ENCODE assay signal across 8 mouse cellular contexts in the genomic region with DNA sequence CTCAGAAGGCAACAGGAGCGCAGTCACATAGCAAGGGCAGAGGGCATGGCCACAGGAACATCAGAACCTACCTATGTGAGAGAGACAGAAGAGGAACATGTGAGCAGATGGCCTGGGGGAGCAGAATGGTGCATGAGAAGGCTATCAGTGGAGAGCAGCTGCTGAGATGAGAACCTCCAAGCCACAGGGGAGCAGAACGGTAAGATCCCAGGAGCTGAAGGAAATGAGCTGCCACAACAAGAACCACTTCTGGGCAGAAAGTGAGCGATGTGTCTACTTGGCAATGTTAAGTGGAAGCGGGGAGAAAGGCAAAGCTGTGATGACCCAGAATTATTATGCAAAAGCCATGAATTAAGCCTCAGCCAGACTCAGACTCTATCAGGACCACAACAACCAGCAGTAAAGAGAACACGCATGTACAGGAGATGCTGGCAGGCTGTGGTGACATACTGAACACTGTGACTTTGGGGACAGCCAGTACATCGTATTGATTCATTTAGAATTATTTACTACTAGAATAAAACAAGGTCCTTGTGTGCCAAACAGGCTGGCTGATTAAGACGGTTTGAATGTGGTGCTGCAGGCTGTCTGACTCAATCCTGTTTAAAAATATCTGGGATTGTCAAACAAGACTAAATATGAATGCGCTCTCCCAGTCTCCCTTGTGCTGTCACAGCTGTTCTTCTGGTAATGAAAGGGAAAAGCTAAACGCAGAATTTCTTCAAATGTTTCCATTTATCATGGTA.
DNase-seq lines count a peak whose midpoint lies in the region; ATAC-seq and TF ChIP-seq lines count a peak whose summit lies in the region.

No protein-coding gene starts in this region.

- TF ChIP-seq EP300 in stomach, postnatal 0 days (optimal IDR thresholded peaks at IDR 0.05): no peak

- no peak overlapping the region for H3K4me3 ChIP-seq in heart, embryonic 15.5 days
- no peak overlapping the region for H3K4me3 ChIP-seq in hindbrain, embryonic 13.5 days
- H3K4me3 ChIP-seq in stomach, postnatal 0 days (ENCODE audit: low read depth, low read length): no peak overlapping the region

- no peak for ATAC-seq in heart, embryonic 15.5 days (replicated peaks; ENCODE audit: insufficient number of reproducible peaks, insufficient read depth, low FRiP score, low read depth)
- no peak for ATAC-seq in hindbrain, embryonic 13.5 days (ENCODE audit: low FRiP score)
- ATAC-seq in stomach, postnatal 0 days (ENCODE audit: low FRiP score, low TSS enrichment): no peak

- no peak overlapping the region for H3K4me2 ChIP-seq in heart, embryonic 15.5 days
- no peak overlapping the region for H3K4me2 ChIP-seq in hindbrain, embryonic 13.5 days
- H3K4me2 ChIP-seq in stomach, postnatal 0 days (replicated peaks; ENCODE audit: low read depth): no peak overlapping the region

- no peak overlapping the region for H3K9ac ChIP-seq in heart, embryonic 15.5 days
- H3K9ac ChIP-seq in hindbrain, embryonic 13.5 days: 0 out of 2 replicates have a peak overlapping the region, but pooled peaks have one; percentile 24
- no peak overlapping the region for H3K9ac ChIP-seq in stomach, postnatal 0 days (ENCODE audit: low read length)

- peak overlapping the region; percentile 31 for H3K27ac ChIP-seq in heart, embryonic 15.5 days
- H3K27ac ChIP-seq in hindbrain, embryonic 13.5 days: peak overlapping the region; percentile 36
- peak overlapping the region; percentile 67 for H3K27ac ChIP-seq in stomach, postnatal 0 days (replicated peaks)

- WGBS in heart, embryonic 15.5 days: 61% methylated on average over 9 of the region's 9 CpGs
- 47% methylated on average over 9 of the region's 9 CpGs for WGBS in hindbrain, embryonic 13.5 days
- WGBS in stomach, postnatal 0 days: 40% methylated on average over 9 of the region's 9 CpGs

- peaks cover 53% of the 10 kb centered on the region for H3K4me1 ChIP-seq in heart, embryonic 15.5 days (replicated peaks)
- H3K4me1 ChIP-seq in hindbrain, embryonic 13.5 days (replicated peaks): peaks cover 48% of the 10 kb centered on the region
- H3K4me1 ChIP-seq in stomach, postnatal 0 days (replicated peaks; ENCODE audit: control insufficient read depth, insufficient read depth): peaks cover 10% of the 10 kb centered on the region; the same call in 1 of the 2 replicates

- H3K27me3 ChIP-seq in heart, embryonic 15.5 days: no peaks in the 10 kb centered on the region
- H3K27me3 ChIP-seq in hindbrain, embryonic 13.5 days: no peaks in the 10 kb centered on the region
- H3K27me3 ChIP-seq in stomach, postnatal 0 days (ENCODE audit: control insufficient read depth, insufficient read depth, low read length): no peaks in the 10 kb centered on the region

- no peaks in the 10 kb centered on the region for H3K36me3 ChIP-seq in heart, embryonic 15.5 days
- no peaks in the 10 kb centered on the region for H3K36me3 ChIP-seq in hindbrain, embryonic 13.5 days
- no peaks in the 10 kb centered on the region for H3K36me3 ChIP-seq in stomach, postnatal 0 days (ENCODE audit: control insufficient read depth, insufficient read depth, low read length)

- TF ChIP-seq CTCF in stomach, postnatal 0 days (IDR thresholded peaks at IDR 0.05; ENCODE audit: low read depth): no peak

- intact Hi-C loops in heart, postnatal 10 days (cut with DNase I): no loop called here

- no peak for DNase-seq in heart, postnatal 10 days
- DNase-seq in thymus, postnatal 0 days (ENCODE audit: low spot score): peak; percentile 59
- DNase-seq in thymus, postnatal 36 days: no peak
- no peak for DNase-seq in stomach, postnatal 0 days (ENCODE audit: low spot score)
- no peak for DNase-seq in ovary, adult 18-20 months (ENCODE audit: low spot score)
- no peak for DNase-seq in left cerebral cortex, adult 11 months (ENCODE audit: low spot score)

- H3K9me3 ChIP-seq in heart, embryonic 15.5 days (replicated peaks): no peaks in the 10 kb centered on the region
- H3K9me3 ChIP-seq in hindbrain, embryonic 13.5 days: no peaks in the 10 kb centered on the region
- no peaks in the 10 kb centered on the region for H3K9me3 ChIP-seq in stomach, postnatal 0 days (ENCODE audit: control insufficient read depth, low read length)
